Comparison of ENCODE assay signal across 12 mouse cellular contexts in genomic region chr5:126281057-126281728, GRCm38 (mm10).
A peak's percentile ranks its signal among the peaks of the same experiment; 100 is the strongest.
DNase-seq lines count a peak whose midpoint lies in the region; ATAC-seq and TF ChIP-seq lines count a peak whose summit lies in the region.
"Had no signal": no experiment of that assay in that cellular context is flagged by ENCODE, and none has a peak within 500 bp of the region (broad histone marks: within the 10 kb centered on the region; RNA-seq: fewer than 3 reads in every experiment).

No protein-coding gene starts in this region.

- H3K27ac ChIP-seq in forebrain, embryonic 13.5 days: no peak overlapping the region
- no peak overlapping the region for H3K27ac ChIP-seq in forebrain, postnatal 0 days (ENCODE audit: low read depth, low read length)
- no peak overlapping the region for H3K27ac ChIP-seq in midbrain, embryonic 14.5 days (replicated peaks; ENCODE audit: low read depth, low read length)
- no peak overlapping the region; the same call in 1 of the 2 replicates for H3K27ac ChIP-seq in midbrain, embryonic 10.5 days (replicated peaks)
- H3K27ac ChIP-seq in limb, embryonic 12.5 days: peak overlapping the region; percentile 78
- H3K27ac ChIP-seq: heart, embryonic 10.5 days had no signal

- no peak for ATAC-seq in forebrain, embryonic 13.5 days
- no peak for ATAC-seq in forebrain, postnatal 0 days
- ATAC-seq in midbrain, embryonic 14.5 days (ENCODE audit: low FRiP score, low TSS enrichment): no peak
- ATAC-seq in limb, embryonic 12.5 days (ENCODE audit: insufficient number of reproducible peaks, insufficient read depth, low FRiP score, low TSS enrichment, low read depth): no peak

- H3K36me3 ChIP-seq in forebrain, embryonic 13.5 days (ENCODE audit: poor library complexity, severe bottlenecking): no peaks in the 10 kb centered on the region
- H3K36me3 ChIP-seq in forebrain, postnatal 0 days (ENCODE audit: insufficient read depth): no peaks in the 10 kb centered on the region
- no peaks in the 10 kb centered on the region for H3K36me3 ChIP-seq in midbrain, embryonic 14.5 days (ENCODE audit: control insufficient read depth, insufficient read depth, low read length)
- H3K36me3 ChIP-seq in midbrain, embryonic 10.5 days: no peaks in the 10 kb centered on the region
- no peaks in the 10 kb centered on the region for H3K36me3 ChIP-seq in limb, embryonic 12.5 days
- H3K36me3 ChIP-seq: heart, embryonic 10.5 days had no signal

- H3K4me1 ChIP-seq in forebrain, embryonic 13.5 days: peaks cover 12% of the 10 kb centered on the region; the same call in 1 of the 2 replicates
- peaks cover 5% of the 10 kb centered on the region; the same call in 1 of the 2 replicates for H3K4me1 ChIP-seq in forebrain, postnatal 0 days (ENCODE audit: insufficient read depth)
- H3K4me1 ChIP-seq in midbrain, embryonic 14.5 days (ENCODE audit: control insufficient read depth, insufficient read depth, low read length): no peaks in the 10 kb centered on the region
- peaks cover 19% of the 10 kb centered on the region for H3K4me1 ChIP-seq in midbrain, embryonic 10.5 days
- H3K4me1 ChIP-seq in limb, embryonic 12.5 days (replicated peaks): peaks cover 5% of the 10 kb centered on the region
- H3K4me1 ChIP-seq: heart, embryonic 10.5 days had no signal

- H3K4me3 ChIP-seq in forebrain, embryonic 13.5 days: no peak overlapping the region
- H3K4me3 ChIP-seq in forebrain, postnatal 0 days (ENCODE audit: low read depth, low read length): no peak overlapping the region
- H3K4me3 ChIP-seq in midbrain, embryonic 14.5 days (replicated peaks; ENCODE audit: low read depth, low read length): no peak overlapping the region
- H3K4me3 ChIP-seq in midbrain, embryonic 10.5 days: no peak overlapping the region
- H3K4me3 ChIP-seq in limb, embryonic 12.5 days (replicated peaks): no peak overlapping the region
- H3K4me3 ChIP-seq: heart, embryonic 10.5 days had no signal

- H3K9ac ChIP-seq in forebrain, embryonic 13.5 days: no peak overlapping the region
- H3K9ac ChIP-seq in forebrain, postnatal 0 days: no peak overlapping the region
- no peak overlapping the region for H3K9ac ChIP-seq in midbrain, embryonic 14.5 days (replicated peaks; ENCODE audit: low read length)
- H3K9ac ChIP-seq in limb, embryonic 12.5 days (replicated peaks): no peak overlapping the region

- no peaks in the 10 kb centered on the region for H3K27me3 ChIP-seq in forebrain, embryonic 13.5 days
- no peaks in the 10 kb centered on the region for H3K27me3 ChIP-seq in forebrain, postnatal 0 days (ENCODE audit: insufficient read depth, low read length)
- H3K27me3 ChIP-seq in midbrain, embryonic 14.5 days (ENCODE audit: control insufficient read depth, insufficient read depth, low read length): no peaks in the 10 kb centered on the region
- H3K27me3 ChIP-seq in midbrain, embryonic 10.5 days (ENCODE audit: low read depth, poor library complexity, severe bottlenecking): no peaks in the 10 kb centered on the region
- H3K27me3 ChIP-seq in limb, embryonic 12.5 days: no peaks in the 10 kb centered on the region

- 17% methylated on average over 10 of the region's 10 CpGs for WGBS in forebrain, embryonic 13.5 days
- WGBS in forebrain, postnatal 0 days: 18% methylated on average over 10 of the region's 10 CpGs
- 22% methylated on average over 10 of the region's 10 CpGs for WGBS in midbrain, embryonic 14.5 days
- 21% methylated on average over 10 of the region's 10 CpGs for WGBS in midbrain, embryonic 10.5 days
- 21% methylated on average over 10 of the region's 10 CpGs for WGBS in limb, embryonic 12.5 days

- H3K9me3 ChIP-seq in forebrain, embryonic 13.5 days (replicated peaks): no peaks in the 10 kb centered on the region
- no peaks in the 10 kb centered on the region for H3K9me3 ChIP-seq in forebrain, postnatal 0 days (ENCODE audit: low read length)
- H3K9me3 ChIP-seq in midbrain, embryonic 14.5 days (ENCODE audit: control insufficient read depth, low read length): no peaks in the 10 kb centered on the region
- H3K9me3 ChIP-seq in midbrain, embryonic 10.5 days (replicated peaks): no peaks in the 10 kb centered on the region
- H3K9me3 ChIP-seq in limb, embryonic 12.5 days: no peaks in the 10 kb centered on the region
- H3K9me3 ChIP-seq: heart, embryonic 10.5 days had no signal

- no peak for DNase-seq in forebrain, postnatal 0 days
- peak; percentile 9 for DNase-seq in midbrain, embryonic 14.5 days
- no peak for DNase-seq in midbrain, embryonic 10.5 days (ENCODE audit: low spot score)
- peak; percentile 76 for DNase-seq in retina, postnatal 1 day
- no peak for DNase-seq in thymus, postnatal 4 days
- no peak for DNase-seq in urinary bladder, postnatal 4 days (ENCODE audit: low spot score in 2 of 2)
- DNase-seq: adrenal gland, postnatal 25 days; kidney, adult 18-20 months had no signal

- TF ChIP-seq CTCF in forebrain, postnatal 0 days (IDR thresholded peaks at IDR 0.05; ENCODE audit: low read depth): no peak

- 0 out of 2 replicates have a peak overlapping the region, but pooled peaks have one; percentile 0 for H3K4me2 ChIP-seq in forebrain, embryonic 13.5 days
- no peak overlapping the region for H3K4me2 ChIP-seq in forebrain, postnatal 0 days (ENCODE audit: low read depth)
- no peak overlapping the region for H3K4me2 ChIP-seq in midbrain, embryonic 14.5 days (ENCODE audit: low read length)
- peak overlapping the region; percentile 35 for H3K4me2 ChIP-seq in limb, embryonic 12.5 days
- H3K4me2 ChIP-seq: liver, embryonic 11.5 days had no signal

Comparison
In these comparisons a context has a peak if more than half of its experiments do, and no peak if none do; other contexts are left out.
1. H3K4me2 ChIP-seq: peak in forebrain, embryonic 13.5 days (single experiment) and limb, embryonic 12.5 days (single experiment); none in forebrain, postnatal 0 days (single experiment) and midbrain, embryonic 14.5 days (single experiment).
2. DNase-seq: peak in midbrain, embryonic 14.5 days (single experiment) and retina, postnatal 1 day (single experiment); none in forebrain, postnatal 0 days (single experiment), midbrain, embryonic 10.5 days (single experiment), thymus, postnatal 4 days (single experiment) and urinary bladder, postnatal 4 days (0 of 2).